Mouse (Mus musculus) kidney, adult 2 months (tissue): ENCODE data around the gene Cyp21a1.

Experiments used
- CTCF ChIP-seq: fragments of 200-500 bp; conservative IDR thresholded peaks from 2 replicates; pipeline ENCODE4 v1.5.1; 2011; ENCODE audit warnings: low read depth, mild to moderate bottlenecking, control low read depth, low read length, moderate library complexity, mixed read lengths; ENCODE audit not compliant: insufficient read depth, insufficient read length
- POLR2A ChIP-seq: fragments of 200-500 bp; IDR thresholded peaks from one replicate; pipeline ENCODE4 v1.6.1; 2011; ENCODE audit warnings: low read depth, low read length, control low read depth

DNA sequence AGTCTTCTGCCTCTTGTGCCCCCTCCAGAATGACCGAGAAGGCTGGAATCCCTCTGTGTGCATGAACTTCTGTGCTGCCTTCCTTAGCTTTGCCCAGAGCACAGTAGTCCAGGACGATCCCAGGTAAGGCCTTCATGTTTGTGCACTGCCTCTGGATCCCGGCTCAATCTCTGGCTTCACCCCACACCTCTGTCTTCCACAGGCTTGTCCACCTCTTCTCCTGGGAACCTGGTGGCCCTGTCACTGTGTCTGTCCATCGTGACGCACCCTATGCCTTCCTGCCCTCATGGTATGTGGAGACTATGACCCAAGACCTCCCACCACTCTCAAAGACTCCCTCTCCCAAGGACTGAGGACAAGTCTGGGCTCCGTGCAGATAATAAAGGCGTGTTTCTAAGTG is 34.4 kb upstream of the Cyp21a1 start:
- no peak for TF ChIP-seq CTCF
- TF ChIP-seq POLR2A, result no peak
